Mouse (Mus musculus) macrophage (primary cell): ENCODE measurements around the gene 4933430I17Rik. TPM values are rescaled to one million over a fixed set of nuclear protein-coding genes. Genes with fewer than 3 reads are reported as not detected.
"Not testable (repeated sequence)": the region's sequence is repeated elsewhere in the genome, so short reads cannot be mapped to it uniquely, and the experiment has no call there.

Experiments used
- H3K27ac ChIP-seq: fragments of 350-480 bp; formaldehyde crosslinking; 2 replicates; pipeline ENCODE4 v1.9.0; 2021
- H3K36me3 ChIP-seq: fragments of 350-480 bp; formaldehyde crosslinking; 2 replicates; pipeline ENCODE4 v1.9.0; 2021; ENCODE audit errors: inconsistent target
- H3K4me3 ChIP-seq: fragments of 350-480 bp; formaldehyde crosslinking; 2 replicates; pipeline ENCODE4 v1.9.0; 2021; ENCODE audit errors: inconsistent target
- H3K79me2 ChIP-seq: fragments of 350-480 bp; formaldehyde crosslinking; 2 replicates; pipeline ENCODE4 v1.9.0; 2021; ENCODE audit errors: inconsistent target
- WGBS: methylation state at CpG from one replicate; pipeline ENCODE4 v1.1.7; 2026; ENCODE audit warnings: inconsistent platforms; ENCODE audit not compliant: missing documents; 5-methylcytosine and 5-hydroxymethylcytosine counted together
- polyA plus RNA-seq: library from polyadenylated mRNA; stranded (reverse); fragments of 250-400 nt; gene quantifications from 3 replicates; pipeline ENCODE4 v1.2.4, GENCODE M21; 2018; ENCODE audit warnings: inconsistent platforms

Gene 4933430I17Rik
- polyA plus RNA-seq, 1 experiment from 2014 or later: 2.3 TPM

DNA sequence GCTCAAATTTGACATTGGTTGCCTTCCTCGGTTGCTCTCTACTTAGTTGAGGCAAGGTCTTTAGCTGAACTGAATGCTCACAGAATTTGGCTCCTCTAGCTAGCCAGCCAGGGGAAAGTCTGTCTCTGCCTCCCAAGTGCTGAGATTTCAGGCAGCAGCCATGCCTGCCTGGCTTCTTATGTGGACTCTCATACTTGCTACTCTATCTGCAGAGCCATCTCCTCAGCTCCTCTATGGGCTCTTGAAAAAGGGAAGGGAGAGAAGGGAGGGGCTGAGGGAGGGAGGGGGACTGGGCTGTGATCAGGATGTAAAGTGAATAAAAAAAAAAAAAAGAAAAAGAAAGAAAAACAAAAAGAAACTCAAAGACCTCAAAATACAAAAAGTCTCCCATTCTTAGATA lies 65.7 kb downstream of the 4933430I17Rik start:
- 100% methylated on average over 1 of the region's 1 CpGs for WGBS
- H3K27ac ChIP-seq: no peak overlapping the region

DNA sequence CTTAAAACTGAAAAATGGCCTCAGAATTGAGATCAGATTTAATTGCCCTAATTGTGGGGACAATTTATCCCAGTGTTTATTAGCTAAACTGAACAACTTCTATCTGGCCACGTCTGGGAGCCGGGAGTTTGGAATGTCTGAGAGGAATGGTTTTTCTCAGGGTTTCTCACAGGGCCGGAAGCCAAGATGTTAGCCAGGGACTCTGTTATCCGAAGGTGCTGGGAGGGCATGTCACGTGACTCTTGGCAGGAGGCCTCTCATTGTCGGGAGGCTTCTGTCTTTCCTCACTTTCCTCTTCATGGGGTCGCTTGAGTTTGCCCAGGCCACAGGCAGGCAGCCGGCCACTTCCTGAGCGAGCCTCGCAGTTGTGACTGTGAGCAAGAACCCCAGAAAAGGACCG lies 66.2 kb downstream of the 4933430I17Rik start:
- no peaks in the 10 kb centered on the region for H3K79me2 ChIP-seq
- H3K4me3 ChIP-seq: no peak overlapping the region
- 34% methylated on average over 11 of the region's 11 CpGs for whole genome bisulfite sequencing
- no peaks in the 10 kb centered on the region for H3K36me3 ChIP-seq
- no peak overlapping the region for H3K27ac ChIP-seq

More for the DNA sequence above, 65.7 kb downstream of the 4933430I17Rik start:
- no peaks in the 10 kb centered on the region for H3K79me2 ChIP-seq
- no peaks in the 10 kb centered on the region for H3K36me3 ChIP-seq
- H3K4me3 ChIP-seq: no peak overlapping the region

DNA sequence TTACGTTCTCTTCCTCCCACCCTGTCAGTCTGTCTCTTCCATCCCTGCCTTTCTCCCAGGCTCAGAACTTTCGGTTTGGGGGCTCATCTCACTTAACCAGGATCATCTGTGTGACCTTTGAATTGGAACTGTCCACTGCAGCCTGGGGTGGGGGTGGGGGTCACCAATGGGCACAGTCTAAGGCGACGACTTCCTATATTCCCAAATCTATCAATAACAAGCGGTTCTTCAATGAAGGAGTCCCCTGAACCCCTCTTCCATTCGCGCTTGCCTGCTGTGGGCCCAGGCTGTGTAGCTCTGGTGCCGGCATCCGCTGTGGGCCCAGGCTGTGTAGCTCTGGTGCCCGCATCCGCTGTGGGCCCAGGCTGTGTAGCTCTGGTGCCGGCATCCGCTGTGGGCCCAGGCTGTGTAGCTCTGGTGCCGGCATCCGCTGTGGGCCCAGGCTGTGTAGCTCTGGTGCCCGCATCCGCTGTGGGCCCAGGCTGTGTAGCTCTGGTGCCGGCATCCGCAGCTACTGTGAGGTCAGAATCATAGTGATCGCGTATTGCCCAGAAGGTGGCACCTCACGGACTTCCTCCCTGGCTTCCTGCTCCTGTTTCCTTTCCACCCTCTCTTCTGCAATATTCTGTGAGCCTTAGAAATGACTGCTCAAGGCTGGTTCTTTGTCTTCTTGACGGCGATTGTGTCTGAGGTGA lies 68.5 kb downstream of the 4933430I17Rik start:
- WGBS: 20% methylated on average over 20 of the region's 24 CpGs
- not testable (repeated sequence) for H3K4me3 ChIP-seq, H3K36me3 ChIP-seq, H3K79me2 ChIP-seq, H3K27ac ChIP-seq

DNA sequence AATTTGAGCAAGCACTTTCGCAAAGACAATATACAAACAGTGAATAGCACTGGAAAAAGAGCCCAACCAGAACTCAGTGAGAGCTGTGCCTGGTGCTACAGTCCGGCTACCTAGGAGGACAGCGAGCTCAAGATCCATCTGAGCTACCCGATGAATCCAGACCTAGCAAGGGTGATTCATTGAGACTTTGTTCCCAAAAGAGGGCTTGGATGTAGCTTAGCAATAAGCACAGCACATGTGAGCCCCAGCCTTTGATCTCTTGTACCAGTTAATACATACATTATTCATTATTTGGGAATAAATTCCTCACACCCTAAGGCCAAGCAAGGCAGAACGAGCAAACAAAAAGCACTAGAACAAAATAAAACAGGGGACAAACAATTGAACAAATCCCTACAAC lies 69.3 kb downstream of the 4933430I17Rik start:
- Histone ChIP-seq H3K4me3 (no peak overlapping the region), H3K36me3 (no peaks in the 10 kb centered on the region), H3K27ac (no peak overlapping the region), H3K79me2 (no peaks in the 10 kb centered on the region)
- 87% methylated on average over 5 of the region's 5 CpGs for WGBS

DNA sequence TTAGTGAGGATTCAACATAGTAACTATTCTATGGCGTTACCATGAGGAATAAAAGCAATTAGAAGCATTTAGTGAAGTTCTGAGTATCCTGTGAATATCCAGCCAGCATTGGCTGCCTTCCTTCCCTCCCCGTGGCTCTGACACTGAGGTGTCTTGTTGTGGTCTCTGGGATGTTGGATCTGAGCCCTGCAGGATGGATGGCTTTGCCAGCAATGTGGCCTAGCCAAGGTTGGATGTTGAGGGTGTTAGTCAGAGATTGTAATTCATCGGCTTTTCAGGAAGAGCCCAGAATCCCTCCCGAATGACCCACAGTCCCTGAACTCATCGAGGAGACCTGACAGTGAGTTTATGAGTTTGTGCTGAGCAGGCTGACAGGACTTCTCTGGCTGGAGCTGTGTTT lies 70.9 kb downstream of the 4933430I17Rik start:
- H3K27ac ChIP-seq: no peak overlapping the region
- no peaks in the 10 kb centered on the region for H3K36me3 ChIP-seq
- 82% methylated on average over 5 of the region's 5 CpGs for WGBS
- no peaks in the 10 kb centered on the region for H3K79me2 ChIP-seq
- no peak overlapping the region for H3K4me3 ChIP-seq

Other genes starting within 250 kb of the 4933430I17Rik start
- gene Fkbp15, start 164.8 kb upstream of the 4933430I17Rik start, polyA plus RNA-seq: 137 to 171 TPM (median 154 TPM) in 3 replicates
- 73.8 to 99.5 TPM (median 84.1 TPM) in 3 replicates for gene Slc31a1, start 164.6 kb upstream of the 4933430I17Rik start, polyA plus RNA-seq
- gene Cdc26, start 116.7 kb upstream of the 4933430I17Rik start, polyA plus RNA-seq: 50.7 to 54.2 TPM (median 53.2 TPM) in 3 replicates
- gene Prpf4, start 116.6 kb upstream of the 4933430I17Rik start, polyA plus RNA-seq: 6.8 to 12.3 TPM (median 10.3 TPM) in 3 replicates
- not detected in 3 replicates for gene Rnf183, start 90.1 kb upstream of the 4933430I17Rik start, polyA plus RNA-seq
- gene Wdr31, start 54.5 kb upstream of the 4933430I17Rik start, polyA plus RNA-seq: 0.09 TPM in 1 of 3 replicates, not detected in the others
- gene Bspry, start 45.3 kb upstream of the 4933430I17Rik start, polyA plus RNA-seq: 0.13 to 0.17 TPM in 2 of 3 replicates, not detected in the other
- 1.3 to 3.1 TPM (median 1.4 TPM) in 3 replicates for gene Hdhd3, start 21.9 kb upstream of the 4933430I17Rik start, polyA plus RNA-seq
- gene Alad, start 5.5 kb upstream of the 4933430I17Rik start, polyA plus RNA-seq: 5.7 to 18.2 TPM (median 8.2 TPM) in 3 replicates
- 25.5 to 44.3 TPM (median 40.8 TPM) in 3 replicates for gene Pole3, start 301 bp upstream of the 4933430I17Rik start, polyA plus RNA-seq
- 12.8 to 17.4 TPM (median 14.9 TPM) in 3 replicates for gene Rgs3, start 34.5 kb downstream of the 4933430I17Rik start, polyA plus RNA-seq